Mouse (Mus musculus) liver (tissue): ENCODE results near the gene Zbtb5.
"Not testable (repeated sequence)": the region's sequence is repeated elsewhere in the genome, so short reads cannot be mapped to it uniquely, and the experiment has no call there.

Source experiments
- DNase-seq: peaks from one replicate; pipeline ENCODE4 v3.0.0-alpha.2; 2020; ENCODE audit warnings: mixed read lengths

Gene Zbtb5

DNA sequence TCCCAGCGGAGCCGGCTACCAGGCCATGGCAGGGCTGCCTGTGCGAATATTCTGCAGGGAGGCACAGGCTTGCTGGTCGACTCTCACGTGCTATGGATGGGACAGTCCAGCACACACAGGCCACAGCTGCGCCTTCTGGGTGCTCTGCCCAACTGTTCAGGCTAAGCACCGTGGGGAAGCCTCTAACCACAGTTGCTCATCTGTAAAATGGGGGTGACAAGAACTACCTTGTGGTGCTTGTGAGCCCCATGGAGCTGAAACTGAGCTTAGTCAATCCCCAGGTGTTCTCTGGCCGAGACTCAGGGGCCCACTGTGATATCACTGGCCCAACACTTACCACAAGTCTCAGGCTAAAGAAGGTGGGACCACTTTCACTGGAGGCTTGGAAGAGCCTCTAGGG, 44.8 kb downstream of the Zbtb5 start:
- no peak for DNase-seq

DNA sequence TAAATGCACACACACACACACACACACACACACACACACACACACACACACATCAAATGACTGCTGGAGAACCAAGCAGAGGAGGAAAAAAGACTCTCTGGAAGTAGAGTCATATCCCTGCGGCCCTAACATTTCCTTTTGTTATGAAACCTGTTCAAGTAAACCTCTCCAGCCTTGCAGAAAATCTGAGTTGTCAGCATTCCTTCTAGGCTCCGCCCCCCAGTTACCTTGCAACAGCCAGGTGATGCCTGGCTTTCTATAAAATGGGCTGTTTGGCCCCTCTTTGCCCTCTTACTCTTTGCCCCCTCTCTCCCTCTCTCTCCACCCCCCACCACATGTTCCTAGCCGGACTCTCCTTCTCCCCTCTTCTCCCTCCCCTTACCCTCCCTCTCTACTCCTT, 46.5 kb downstream of the Zbtb5 start:
- no peak for DNase-seq

DNA sequence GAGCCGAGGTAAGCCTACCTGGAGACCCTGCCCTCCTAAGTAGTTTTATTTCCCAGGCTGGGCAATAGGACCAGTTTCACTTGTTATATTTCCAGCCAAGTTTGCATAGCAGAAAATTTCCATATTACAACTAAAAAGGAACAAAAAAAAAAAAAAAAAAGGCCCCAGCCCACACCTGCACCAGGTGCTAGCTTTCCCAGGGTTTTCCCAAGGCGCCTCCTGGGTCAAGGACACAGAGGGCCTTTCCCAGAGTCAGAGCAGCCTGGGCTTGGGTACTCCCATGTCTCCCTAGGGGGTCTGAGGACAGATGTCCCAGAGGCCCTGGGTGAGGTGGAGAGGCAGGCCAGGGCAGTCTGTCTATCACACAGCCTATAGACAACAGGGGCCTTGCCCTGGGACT, 47.0 kb downstream of the Zbtb5 start:
- DNase-seq, result no peak

DNA sequence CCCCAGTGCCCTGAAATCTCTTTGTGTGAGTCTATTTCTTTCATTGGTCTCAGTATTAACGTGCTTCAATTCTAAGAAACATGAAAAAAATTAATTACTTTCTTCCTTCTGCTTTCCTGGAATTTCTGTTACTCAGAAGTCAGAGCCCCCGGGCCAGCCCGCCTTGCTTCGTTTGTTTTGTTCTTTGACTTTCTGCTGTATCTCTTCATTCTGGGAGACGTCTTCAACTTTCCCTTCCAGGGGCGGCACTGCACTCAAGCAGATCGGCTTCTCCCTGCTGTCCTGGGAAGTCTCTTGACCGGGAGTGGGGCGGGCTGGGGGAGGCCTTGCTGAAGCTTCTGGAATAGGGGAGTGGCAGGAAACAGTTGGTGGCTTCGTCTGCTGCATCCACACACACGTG, 49.1 kb downstream of the Zbtb5 start:
- DNase-seq, result no peak

DNA sequence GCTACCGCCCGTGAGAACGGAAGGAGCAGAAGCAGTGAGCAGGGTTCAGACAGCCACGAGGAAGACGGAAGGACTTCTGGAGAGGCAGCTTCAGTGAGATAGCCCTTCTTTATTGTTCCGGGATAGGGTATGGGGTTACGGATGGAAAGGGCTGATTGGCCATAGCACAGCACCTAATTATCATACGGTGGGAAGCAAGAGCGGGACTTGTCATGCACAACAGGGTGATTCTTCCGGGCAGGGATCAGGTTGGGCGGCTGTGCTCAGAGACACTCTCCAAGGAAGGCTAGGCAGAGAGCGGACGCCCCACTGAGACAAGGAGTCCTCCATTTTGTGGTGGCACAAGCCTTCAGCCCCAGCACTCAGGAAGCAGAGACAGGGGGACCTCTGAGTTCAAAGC, 53.0 kb downstream of the Zbtb5 start:
- no peak for DNase-seq

DNA sequence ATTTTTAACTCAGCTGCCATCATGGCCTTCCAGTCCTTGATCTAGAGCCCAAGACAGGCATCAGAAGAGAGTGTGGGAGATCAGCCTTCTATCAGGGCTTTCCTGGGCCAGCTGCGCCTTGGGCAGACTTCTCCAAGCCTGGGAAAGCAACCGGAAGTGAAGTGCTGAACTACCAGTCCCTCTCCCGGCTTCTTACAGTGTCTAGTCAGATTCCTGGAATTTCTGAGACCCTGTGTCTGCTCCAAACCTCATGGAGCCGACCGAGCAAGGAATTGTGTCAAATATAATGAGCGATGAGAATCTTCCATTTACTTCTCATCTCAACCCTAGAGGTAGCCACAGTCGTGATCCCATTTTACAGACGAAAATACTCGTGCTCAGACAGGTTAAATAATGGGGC, 53.4 kb downstream of the Zbtb5 start:
- no peak for DNase-seq

DNA sequence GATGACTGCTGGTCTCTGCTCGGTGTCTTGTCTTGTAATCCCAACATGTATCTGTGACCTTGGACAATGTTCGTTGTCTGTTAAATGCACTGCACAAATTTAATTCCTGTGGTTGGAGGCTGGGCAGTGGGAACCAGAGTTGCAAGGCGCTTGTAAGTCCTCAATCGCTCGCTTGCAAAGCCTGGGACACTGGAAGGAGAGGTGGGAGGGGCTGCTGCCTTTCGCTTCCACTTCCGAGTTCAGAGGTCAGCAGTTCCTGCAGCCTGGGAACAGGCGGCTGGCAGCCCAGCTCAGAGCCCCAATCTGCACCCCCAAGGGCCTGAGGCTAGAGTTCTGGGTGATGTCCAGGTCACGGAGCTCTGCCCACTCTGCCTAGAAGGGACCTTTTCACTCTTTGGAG, 59.2 kb downstream of the Zbtb5 start:
- no peak for DNase-seq

DNA sequence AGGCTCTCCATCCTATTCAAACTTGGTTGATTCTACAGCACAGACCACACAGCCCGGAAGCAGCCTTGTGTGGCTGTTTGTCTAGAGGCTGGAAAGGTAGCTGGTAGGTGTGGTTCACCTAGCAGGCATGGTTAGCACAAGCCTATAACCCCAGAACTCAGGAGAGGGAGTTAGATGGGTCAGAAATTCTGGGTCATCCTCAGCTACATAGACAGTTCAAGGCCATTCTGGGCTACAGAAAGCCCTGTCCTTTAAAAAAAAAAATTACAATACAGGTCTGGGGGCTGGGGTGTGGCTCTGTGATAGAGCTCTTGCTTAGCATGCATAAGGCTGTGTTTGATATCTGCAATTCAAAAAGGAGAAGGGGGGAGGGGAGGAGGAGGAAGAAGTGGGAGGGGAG, 63.9 kb downstream of the Zbtb5 start:
- DNase-seq, result no peak

DNA sequence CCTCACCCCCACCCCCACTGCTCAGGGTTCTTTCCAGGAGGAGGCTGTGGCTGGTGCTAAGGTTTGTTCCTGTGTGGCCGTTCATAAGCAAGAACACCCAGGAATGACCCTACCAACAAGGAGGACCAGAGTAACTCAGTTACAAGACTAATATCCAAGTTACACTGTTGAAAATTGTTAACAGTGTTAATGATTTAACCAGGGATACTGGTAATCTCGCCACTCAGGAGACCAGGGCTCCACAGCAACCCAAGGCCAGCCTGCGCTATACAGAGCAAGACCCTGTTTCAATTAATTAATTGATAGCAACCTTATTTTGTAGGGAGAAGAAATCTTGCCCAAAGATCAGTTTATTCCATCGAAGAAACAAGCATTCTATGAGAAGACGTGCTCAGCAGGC, 64.7 kb downstream of the Zbtb5 start:
- no peak for DNase-seq

DNA sequence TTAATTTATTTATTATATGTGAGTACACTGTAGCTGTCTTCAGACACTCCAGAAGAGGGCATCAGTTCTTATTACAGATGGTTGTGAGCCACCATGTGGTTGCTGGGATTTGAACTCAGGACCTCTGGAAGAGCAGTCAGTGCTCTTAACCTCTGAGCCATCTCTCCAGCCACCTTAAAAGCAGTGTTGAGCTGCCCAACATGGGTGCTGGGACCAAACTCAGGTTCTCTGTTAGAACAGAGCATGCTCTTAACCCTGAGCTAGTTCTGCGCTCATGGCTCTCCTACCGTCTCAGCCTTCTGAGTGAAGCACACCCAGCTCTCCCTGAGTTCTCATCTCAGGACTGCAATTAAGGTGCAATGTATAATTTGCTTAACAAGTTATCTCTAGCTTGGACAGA, 66.1 kb downstream of the Zbtb5 start:
- DNase-seq, result not testable (repeated sequence)

DNA sequence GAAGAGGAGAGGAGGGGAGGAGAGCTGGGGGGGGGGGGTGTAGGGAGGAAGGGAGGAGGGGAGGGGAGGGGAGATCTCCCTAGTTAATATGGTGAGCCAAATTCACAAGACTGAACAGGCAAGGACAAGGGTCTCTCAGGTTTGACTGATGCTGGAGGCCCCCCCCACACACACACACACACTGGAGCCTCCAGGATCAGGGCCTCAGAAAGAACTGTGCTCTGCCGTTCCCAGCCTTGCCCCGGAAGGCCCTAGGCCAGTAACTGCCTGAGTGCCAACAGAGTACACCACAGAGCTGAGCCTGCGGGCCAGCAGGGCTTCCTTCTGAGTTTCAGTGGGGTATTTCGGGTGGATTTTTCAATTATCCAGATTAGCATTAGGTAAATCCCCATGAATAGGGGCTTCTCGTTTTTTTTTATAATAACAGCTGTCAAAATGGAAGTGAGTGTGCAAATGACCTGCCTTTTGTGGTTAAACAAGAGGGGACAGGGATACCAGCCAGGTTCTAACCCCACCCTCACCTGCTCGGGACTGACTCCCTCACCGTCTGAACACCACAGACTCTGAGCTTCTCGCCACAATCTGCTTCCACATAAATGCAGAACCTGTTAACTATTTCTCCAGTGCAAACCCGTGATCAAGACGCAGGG, 67.7 kb downstream of the Zbtb5 start:
- DNase-seq, result no peak

DNA sequence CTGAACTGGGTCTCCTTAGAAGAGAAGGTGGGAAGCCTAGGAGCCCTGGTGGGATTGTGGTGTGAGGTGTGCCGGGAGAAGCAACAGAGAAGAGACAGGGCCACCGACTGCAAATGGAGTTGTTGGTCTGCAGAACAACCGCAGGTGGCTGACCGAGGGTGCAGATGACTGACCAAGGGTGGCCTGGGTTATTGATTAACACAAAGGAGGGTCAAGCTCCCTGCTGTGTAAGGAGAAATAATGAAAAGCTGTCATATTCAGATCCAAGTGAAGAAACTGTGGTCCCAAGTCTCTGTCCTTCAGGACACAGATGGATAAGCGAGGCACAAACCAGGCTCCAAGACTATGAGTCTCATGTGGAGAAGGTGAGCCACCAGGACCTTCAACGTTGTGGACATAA, 68.7 kb downstream of the Zbtb5 start:
- DNase-seq, result no peak

DNA sequence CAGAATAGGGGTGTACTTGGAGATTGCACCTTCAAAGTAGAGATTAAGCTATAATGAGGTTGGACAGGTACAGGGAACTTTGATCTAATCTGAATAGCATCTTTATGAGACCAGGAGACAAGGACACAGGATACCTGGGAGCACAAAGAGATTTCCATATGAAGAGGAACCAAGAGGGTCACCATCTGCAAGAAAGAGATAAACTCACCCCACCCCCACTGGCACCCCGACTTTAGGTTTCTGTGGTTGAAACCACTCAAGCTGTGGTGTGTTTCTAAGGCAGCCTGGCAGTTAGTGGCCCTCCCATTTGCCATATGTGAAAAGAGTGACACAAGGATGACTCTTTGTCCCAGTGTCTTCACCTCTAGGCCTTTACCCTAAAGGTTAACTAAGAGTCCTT, 70.0 kb downstream of the Zbtb5 start:
- no peak for DNase-seq
